Mouse (Mus musculus) kidney, adult 11 months (tissue): ENCODE results near the gene Erc2.
A peak's percentile ranks its signal among the peaks of the same experiment; 100 is the strongest.

ENCODE experiments used
- DNase-seq: peaks from one replicate; pipeline ENCODE4 v3.0.0; 2022

The Erc2 gene

GRCm38 (mm10) chr14:27953814-27954213 is 331.6 kb downstream of the Erc2 start:
- no peak for DNase-seq

GRCm38 (mm10) chr14:27956801-27957200 is 334.6 kb downstream of the Erc2 start:
- peak; percentile 10 for DNase-seq

- DNase-seq, result no peak
These were observed 351.5 kb downstream of the Erc2 start for GRCm38 (mm10) chr14:27973701-27974100.

GRCm38 (mm10) chr14:27975661-27976060 is 353.4 kb downstream of the Erc2 start:
- DNase-seq, result no peak

GRCm38 (mm10) chr14:27984758-27985157 is 362.5 kb downstream of the Erc2 start:
- DNase-seq, result no peak

GRCm38 (mm10) chr14:27985201-27985600 is 363.0 kb downstream of the Erc2 start:
- DNase-seq, result no peak

- DNase-seq, result no peak
These were observed 365.2 kb downstream of the Erc2 start for GRCm38 (mm10) chr14:27987422-27987821.

GRCm38 (mm10) chr14:27998551-27998950 is 376.3 kb downstream of the Erc2 start:
- no peak for DNase-seq

- no peak for DNase-seq
These were observed 381.8 kb downstream of the Erc2 start for GRCm38 (mm10) chr14:28004023-28004422.

GRCm38 (mm10) chr14:28010536-28011280 is 388.5 kb downstream of the Erc2 start:
- no peak for DNase-seq

- no peak for DNase-seq
These were observed 401.0 kb downstream of the Erc2 start for GRCm38 (mm10) chr14:28023199-28023598.

GRCm38 (mm10) chr14:28030870-28031269 is 408.6 kb downstream of the Erc2 start:
- DNase-seq, result peak; percentile 6

- DNase-seq, result no peak
These were observed 412.8 kb downstream of the Erc2 start for GRCm38 (mm10) chr14:28035013-28035412.

- no peak for DNase-seq
These were observed 420.9 kb downstream of the Erc2 start for GRCm38 (mm10) chr14:28043095-28043494.

GRCm38 (mm10) chr14:28051646-28052045 is 429.4 kb downstream of the Erc2 start:
- peak; percentile 9 for DNase-seq

- no peak for DNase-seq
These were observed 435.1 kb downstream of the Erc2 start for GRCm38 (mm10) chr14:28057159-28057884.

GRCm38 (mm10) chr14:28057885-28058860 is 435.9 kb downstream of the Erc2 start:
- DNase-seq, result no peak

- DNase-seq, result no peak
These were observed 438.7 kb downstream of the Erc2 start for GRCm38 (mm10) chr14:28060891-28061290.

GRCm38 (mm10) chr14:28061649-28062375 is 439.6 kb downstream of the Erc2 start:
- DNase-seq, result no peak

- DNase-seq, result no peak
These were observed 445.8 kb downstream of the Erc2 start for GRCm38 (mm10) chr14:28068021-28068420.

- DNase-seq, result no peak
These were observed 447.6 kb downstream of the Erc2 start for GRCm38 (mm10) chr14:28069826-28070225.

GRCm38 (mm10) chr14:28072561-28072960 is 450.3 kb downstream of the Erc2 start:
- no peak for DNase-seq
